Mouse (Mus musculus): Measurements from ENCODE around the gene Masp2.

The Masp2 gene

GRCm38 (mm10) chr4:148635309-148635708 lies 33.0 kb downstream of the Masp2 start:
- DNase-seq (ENCODE audit: low read depth, low spot score), result no peak

- DNase-seq (ENCODE audit: low read depth, low spot score), result peak; percentile 43
Measured at GRCm38 (mm10) chr4:148638302-148638701, 35.9 kb downstream of the Masp2 start.

GRCm38 (mm10) chr4:148639455-148639854 lies 37.1 kb downstream of the Masp2 start:
- no peak for DNase-seq (ENCODE audit: low read depth, low spot score)

GRCm38 (mm10) chr4:148641121-148641520 lies 38.8 kb downstream of the Masp2 start:
- DNase-seq (ENCODE audit: low read depth, low spot score), result no peak

- DNase-seq (ENCODE audit: low read depth, low spot score), result no peak
Measured at GRCm38 (mm10) chr4:148643291-148644156, 41.2 kb downstream of the Masp2 start, which contains the start of gene Gm572. Gene Gm572 (plus strand): TSS chr4:148643317.

- peak; percentile 76 for DNase-seq (ENCODE audit: low read depth, low spot score)
Measured at GRCm38 (mm10) chr4:148644157-148644511, 41.8 kb downstream of the Masp2 start.

- no peak for DNase-seq (ENCODE audit: low read depth, low spot score)
Measured at GRCm38 (mm10) chr4:148644926-148645325, 42.6 kb downstream of the Masp2 start.

- no peak for DNase-seq (ENCODE audit: low read depth, low spot score)
Measured at GRCm38 (mm10) chr4:148646616-148647015, 44.3 kb downstream of the Masp2 start.

- no peak for DNase-seq (ENCODE audit: low read depth, low spot score)
Measured at GRCm38 (mm10) chr4:148649309-148649708, 47.0 kb downstream of the Masp2 start.

GRCm38 (mm10) chr4:148651045-148651444 lies 48.7 kb downstream of the Masp2 start:
- DNase-seq (ENCODE audit: low read depth, low spot score), result no peak

GRCm38 (mm10) chr4:148654701-148655398 lies 52.5 kb downstream of the Masp2 start:
- peak; percentile 36 for DNase-seq (ENCODE audit: low read depth, low spot score)

- no peak for DNase-seq (ENCODE audit: low read depth, low spot score)
Measured at GRCm38 (mm10) chr4:148656691-148657258, 54.4 kb downstream of the Masp2 start.

GRCm38 (mm10) chr4:148657776-148658175 lies 55.4 kb downstream of the Masp2 start:
- DNase-seq (ENCODE audit: low read depth, low spot score), result peak; percentile 39

GRCm38 (mm10) chr4:148660174-148660573 lies 57.8 kb downstream of the Masp2 start:
- no peak for DNase-seq (ENCODE audit: low read depth, low spot score)

GRCm38 (mm10) chr4:148662168-148662965 lies 60.0 kb downstream of the Masp2 start:
- DNase-seq (ENCODE audit: low read depth, low spot score), result peak; percentile 53

GRCm38 (mm10) chr4:148663326-148663725 lies 61.0 kb downstream of the Masp2 start:
- DNase-seq (ENCODE audit: low read depth, low spot score), result no peak

- DNase-seq (ENCODE audit: low read depth, low spot score), result no peak
Measured at GRCm38 (mm10) chr4:148664021-148664420, 61.7 kb downstream of the Masp2 start.

Data from CD4-positive helper T cell, adult 2 months (primary cell).